Mouse (Mus musculus) testis, adult 2 months (tissue): ENCODE measurements around the gene Ktn1.

ENCODE experiments used
- CTCF ChIP-seq: fragments of 200-500 bp; IDR thresholded peaks from 2 replicates; pipeline ENCODE4 v1.5.1; 2012; ENCODE audit warnings: low read depth, mild to moderate bottlenecking, inconsistent platforms, low read length, moderate library complexity; ENCODE audit not compliant: control insufficient read depth, insufficient read depth, insufficient replicate concordance
- POLR2A ChIP-seq: fragments of 200-500 bp; IDR thresholded peaks from 2 replicates; pipeline ENCODE4 v1.6.1; 2012; ENCODE audit warnings: low read depth, mild to moderate bottlenecking, inconsistent platforms, low read length, moderate library complexity; ENCODE audit not compliant: control insufficient read depth

DNA sequence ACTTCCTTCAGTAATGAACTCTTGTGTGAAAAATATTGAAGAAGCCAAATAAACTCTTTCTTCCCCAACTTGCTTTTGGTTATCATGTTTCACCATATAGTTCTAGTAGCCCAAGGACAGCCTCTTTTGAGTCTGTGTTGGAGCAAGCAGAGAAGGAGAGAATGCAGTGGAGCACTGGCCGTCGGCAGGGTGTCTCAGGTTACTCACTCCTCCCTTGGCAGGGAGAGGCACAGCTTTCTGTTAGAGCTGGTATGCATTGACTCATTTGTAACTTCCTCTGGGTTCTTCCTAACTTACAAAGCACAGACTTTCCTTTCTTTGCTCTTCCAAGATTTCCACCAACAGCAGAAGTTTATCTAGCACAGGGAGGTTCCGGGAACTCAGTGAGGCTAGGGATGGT, 105.3 kb downstream of the Ktn1 start:
- TF ChIP-seq CTCF (no peak), POLR2A (no peak)
